Mouse (Mus musculus): ENCODE measurements around the gene Klk1b1.

GRCm38 (mm10) chr7:43967058-43967457 lies 507 bp downstream of the Klk1b1 start:
- TF ChIP-seq MEF2A (IDR thresholded peaks at IDR 0.05; ENCODE audit: borderline replicate concordance, low read depth, low read length) (no peak), CTCF (conservative IDR thresholded peaks at IDR 0.05 in 1 of 2, IDR thresholded peaks at IDR 0.05 in 1 of 2; ENCODE audit: low read depth in 2 of 2, low read length in 2 of 2) (no peak), POLR2A (IDR thresholded peaks at IDR 0.05; ENCODE audit: low read depth, low read length) (no peak), MAX (IDR thresholded peaks at IDR 0.05; ENCODE audit: low read length) (no peak), RAD21 (IDR thresholded peaks at IDR 0.05; ENCODE audit: low read depth, low read length) (no peak), ZNF384 (IDR thresholded peaks at IDR 0.05; ENCODE audit: low read depth, low read length) (no peak), NRF1 (IDR thresholded peaks at IDR 0.05; ENCODE audit: low read depth, low read length) (no peak), EP300 (IDR thresholded peaks at IDR 0.05; ENCODE audit: low read length) (no peak), CHD2 (IDR thresholded peaks at IDR 0.05; ENCODE audit: low read length) (no peak), USF2 (conservative IDR thresholded peaks at IDR 0.05; ENCODE audit: low read depth, low read length) (no peak)

Measured in CH12.LX (cell line).